Mouse (Mus musculus): ENCODE measurements around the gene Rora. TPM values are rescaled to one million over a fixed set of nuclear protein-coding genes. Genes with fewer than 3 reads are reported as not detected.

Rora gene
- polyA plus RNA-seq, 1 experiment from 2014 or later, result 3.8 TPM

DNA sequence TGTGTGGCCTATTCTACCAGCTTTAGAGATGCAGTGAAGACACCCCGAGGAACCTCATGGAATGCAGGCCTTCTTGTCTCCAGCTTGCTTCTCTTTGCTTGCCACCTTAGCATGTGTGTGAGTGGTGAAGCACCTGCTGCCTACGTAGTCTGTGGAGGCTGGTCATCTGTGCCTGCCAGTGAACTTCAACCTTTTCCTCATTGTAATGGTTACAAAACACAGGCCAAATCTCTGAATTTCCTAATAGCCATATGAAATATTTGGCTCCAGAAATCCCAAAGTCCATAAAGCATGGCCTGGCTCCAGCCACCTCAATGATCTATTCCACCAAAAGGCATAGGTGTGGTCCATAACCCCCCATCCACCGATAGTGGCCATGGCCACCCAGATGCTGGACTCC, 631.4 kb downstream of the Rora start:
- Histone ChIP-seq H3K4me3 (no peak overlapping the region), H3K4me1 (peaks cover 15% of the 10 kb centered on the region), H3K9me3 (replicated peaks) (no peaks in the 10 kb centered on the region), H3K27ac (no peak overlapping the region), H3K36me3 (no peaks in the 10 kb centered on the region), H3K27me3 (ENCODE audit: low read depth, poor library complexity, severe bottlenecking) (peaks cover 7% of the 10 kb centered on the region; the same call in 1 of the 2 replicates)
- WGBS, result 91% methylated on average over 3 of the region's 3 CpGs
- DNase-seq (ENCODE audit: low spot score), result no peak

DNA sequence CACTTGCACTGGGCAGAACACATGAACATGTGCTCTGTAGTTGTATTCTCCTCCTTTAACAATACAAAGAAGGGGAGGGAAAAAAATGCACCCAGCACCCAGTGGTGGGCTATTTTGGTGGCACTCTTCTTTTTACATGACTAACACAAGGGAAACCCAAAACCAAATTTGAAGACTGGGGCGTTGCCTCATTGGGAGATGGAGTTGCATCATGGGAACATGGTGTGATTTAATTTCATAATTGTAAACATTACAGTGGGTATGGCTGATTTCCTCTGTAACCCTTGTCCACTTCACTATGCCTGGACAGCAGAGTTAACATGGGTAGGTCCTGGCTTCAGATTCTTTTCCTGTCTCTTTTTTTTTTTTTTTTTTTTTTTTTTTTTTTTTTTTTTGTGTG, 634.5 kb downstream of the Rora start:
- Histone ChIP-seq H3K9me3 (replicated peaks) (no peaks in the 10 kb centered on the region), H3K27ac (no peak overlapping the region), H3K4me1 (peaks cover 46% of the 10 kb centered on the region), H3K36me3 (no peaks in the 10 kb centered on the region), H3K4me3 (no peak overlapping the region), H3K27me3 (ENCODE audit: low read depth, poor library complexity, severe bottlenecking) (peaks cover 29% of the 10 kb centered on the region)
- DNase-seq (ENCODE audit: low spot score), result no peak
- 91% methylated on average over 1 of the region's 1 CpGs for WGBS

DNA sequence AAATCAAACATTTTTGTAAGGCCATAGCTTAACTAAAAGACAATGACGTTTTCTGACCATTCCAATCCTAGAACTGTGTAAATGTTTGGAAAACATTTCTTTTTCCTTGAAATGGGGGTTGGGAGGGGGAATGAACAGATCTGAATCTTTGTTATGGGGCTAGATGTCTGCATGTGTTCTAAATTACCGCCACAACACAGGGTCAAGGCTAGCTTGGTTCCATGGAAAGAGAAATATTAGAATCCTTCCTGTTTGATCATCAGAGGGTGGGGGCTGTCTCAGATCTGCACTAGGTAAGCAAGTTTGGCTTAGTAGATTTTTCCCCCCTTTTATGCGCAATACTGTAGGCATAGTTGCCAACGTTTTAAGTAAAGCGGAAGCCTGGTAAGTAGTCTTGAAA, 635.0 kb downstream of the Rora start:
- H3K27ac ChIP-seq, result no peak overlapping the region
- peaks cover 32% of the 10 kb centered on the region for H3K27me3 ChIP-seq (ENCODE audit: low read depth, poor library complexity, severe bottlenecking)
- peaks cover 51% of the 10 kb centered on the region for H3K4me1 ChIP-seq
- WGBS, result 36% methylated on average over 5 of the region's 5 CpGs
- H3K9me3 ChIP-seq (replicated peaks), result no peaks in the 10 kb centered on the region
- DNase-seq (ENCODE audit: low spot score), result no peak
- no peaks in the 10 kb centered on the region for H3K36me3 ChIP-seq
- no peak overlapping the region for H3K4me3 ChIP-seq

DNA sequence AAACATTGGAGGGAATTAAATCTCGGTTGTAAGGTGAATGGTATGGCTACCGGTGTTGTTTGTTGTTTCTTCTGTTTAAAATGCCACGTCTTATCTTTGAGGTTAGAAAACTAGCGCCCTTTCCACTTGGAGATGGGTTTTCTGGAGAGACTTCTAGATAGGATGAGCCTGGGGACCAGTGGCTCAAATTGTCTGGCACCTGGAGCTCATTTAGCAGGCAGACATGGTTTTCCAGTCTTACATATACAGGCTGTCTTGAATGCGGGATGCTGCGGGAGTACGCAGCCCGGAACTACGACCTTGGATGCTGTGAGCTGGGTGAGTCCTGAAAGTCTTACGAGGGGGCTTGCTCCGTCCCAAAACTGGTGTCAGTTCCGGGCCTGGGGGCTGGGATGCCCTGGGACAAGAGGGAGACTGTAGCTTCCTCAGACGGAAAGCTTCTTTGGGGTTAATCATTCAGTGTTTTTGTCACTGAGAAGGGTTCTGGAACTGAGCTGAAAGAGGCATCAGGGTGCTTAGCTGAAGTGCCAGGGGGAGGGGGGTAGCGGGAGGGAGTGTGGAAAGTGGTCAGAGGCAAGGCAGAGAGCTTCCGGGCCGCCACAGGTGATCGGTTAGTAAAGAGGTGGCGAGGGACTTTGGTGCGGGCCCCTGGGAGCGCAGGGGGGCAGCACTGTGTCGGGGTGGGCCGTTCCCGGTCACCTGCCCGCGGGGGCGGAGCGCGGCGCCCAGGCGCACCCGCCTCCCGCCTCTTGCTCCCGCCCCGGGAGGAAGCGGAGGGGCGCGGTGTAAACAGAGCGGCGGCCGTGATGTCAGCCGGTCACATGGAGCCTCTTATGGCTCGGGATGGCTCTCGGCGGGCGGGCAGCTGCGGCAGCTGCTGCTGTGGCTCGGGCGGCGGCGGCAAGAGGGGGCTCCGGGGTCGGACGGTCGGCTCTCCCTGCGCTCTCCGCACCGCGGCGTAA, 635.8 kb downstream of the Rora start:
- peaks cover 55% of the 10 kb centered on the region for H3K4me1 ChIP-seq
- H3K27me3 ChIP-seq (ENCODE audit: low read depth, poor library complexity, severe bottlenecking), result peaks cover 38% of the 10 kb centered on the region
- H3K9me3 ChIP-seq (replicated peaks), result no peaks in the 10 kb centered on the region
- peak; percentile 85 for DNase-seq (ENCODE audit: low spot score)
- no peaks in the 10 kb centered on the region for H3K36me3 ChIP-seq
- H3K4me3 ChIP-seq, result peak overlapping the region; percentile 80
- peak overlapping the region; percentile 84 for H3K27ac ChIP-seq
- WGBS, result 1% methylated on average over 59 of the region's 59 CpGs

DNA sequence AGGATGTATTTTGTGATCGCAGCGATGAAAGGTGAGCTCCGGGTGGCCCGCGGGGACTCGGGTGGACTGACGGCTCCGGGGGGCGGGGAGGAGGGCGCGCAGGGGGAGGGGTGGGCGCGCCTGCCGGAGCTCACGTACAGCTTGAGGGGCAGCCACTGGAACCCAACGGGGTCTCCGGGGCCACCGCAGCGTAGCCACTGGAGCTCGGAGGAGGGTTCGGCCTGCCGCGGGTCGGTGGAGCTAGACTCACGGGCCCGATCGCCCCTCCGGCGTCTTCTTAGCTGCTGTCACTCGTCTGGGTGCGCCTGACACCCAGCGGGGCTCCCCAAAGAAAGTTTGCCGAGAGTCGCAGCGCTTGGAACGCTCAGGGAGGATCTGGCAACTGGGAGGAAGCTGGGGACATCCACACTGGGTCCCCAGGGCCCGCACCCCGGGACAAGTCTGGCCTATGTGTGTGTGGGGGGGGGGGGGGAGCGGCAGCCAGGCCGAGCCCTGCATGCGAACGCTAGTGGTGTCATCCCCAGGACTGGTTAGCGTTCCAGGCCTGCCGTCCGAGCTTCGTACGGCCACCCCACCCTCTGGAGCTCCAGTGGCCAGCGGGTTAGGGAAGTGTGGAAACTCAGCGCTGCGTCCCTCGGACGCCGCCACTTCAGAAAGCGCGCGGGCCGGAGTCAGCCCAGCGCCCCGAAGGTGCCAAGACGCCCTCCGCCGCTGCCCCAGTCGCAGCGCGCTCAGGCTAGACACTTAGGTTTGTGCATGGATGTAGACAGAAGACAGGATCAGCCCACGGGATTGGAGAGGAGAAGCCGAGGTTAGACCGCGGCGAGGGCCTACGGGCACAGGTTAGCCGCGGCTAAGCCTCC, 636.7 kb downstream of the Rora start:
- Histone ChIP-seq H3K27ac (peak overlapping the region; percentile 84), H3K27me3 (ENCODE audit: low read depth, poor library complexity, severe bottlenecking) (peaks cover 45% of the 10 kb centered on the region), H3K9me3 (replicated peaks) (no peaks in the 10 kb centered on the region), H3K36me3 (no peaks in the 10 kb centered on the region), H3K4me1 (peaks cover 62% of the 10 kb centered on the region), H3K4me3 (peak overlapping the region; percentile 80)
- DNase-seq (ENCODE audit: low spot score), result peak; percentile 62
- under 1% methylated on average over 73 of the region's 73 CpGs for WGBS

DNA sequence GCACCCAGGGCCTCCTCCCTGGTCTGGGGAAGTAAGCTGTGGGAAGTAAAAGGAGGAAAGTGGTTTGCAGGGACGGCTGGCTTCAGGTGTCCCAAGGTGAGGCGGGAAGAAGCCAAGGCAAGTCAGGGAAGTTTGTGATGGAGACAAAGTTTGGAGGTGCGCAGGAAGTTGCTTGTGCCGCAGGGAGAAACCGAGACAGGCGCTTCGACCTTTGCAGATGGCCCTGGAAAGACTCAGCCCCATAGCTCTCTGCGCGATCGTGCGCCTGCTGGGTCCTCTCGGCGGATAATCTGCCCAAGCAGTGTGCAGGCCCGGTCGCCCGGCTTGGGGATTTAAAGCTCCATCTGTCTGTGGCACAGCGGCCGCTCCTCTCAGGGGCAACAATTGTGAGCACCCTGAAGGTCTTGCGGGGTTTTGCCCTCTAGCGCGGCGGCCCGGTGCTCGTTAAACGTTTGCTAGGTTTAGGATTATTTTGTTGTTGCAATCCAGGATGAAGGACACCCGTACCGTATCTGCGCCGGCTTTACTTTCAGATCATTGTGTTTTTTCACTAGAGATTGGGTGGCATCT, 637.4 kb downstream of the Rora start:
- WGBS, result 1% methylated on average over 29 of the region's 29 CpGs
- peak; percentile 68 for DNase-seq (ENCODE audit: low spot score)
- Histone ChIP-seq H3K9me3 (replicated peaks) (no peaks in the 10 kb centered on the region), H3K4me1 (peaks cover 70% of the 10 kb centered on the region), H3K27me3 (ENCODE audit: low read depth, poor library complexity, severe bottlenecking) (peaks cover 50% of the 10 kb centered on the region), H3K36me3 (no peaks in the 10 kb centered on the region), H3K4me3 (peak overlapping the region; percentile 80), H3K27ac (peak overlapping the region; percentile 84)

DNA sequence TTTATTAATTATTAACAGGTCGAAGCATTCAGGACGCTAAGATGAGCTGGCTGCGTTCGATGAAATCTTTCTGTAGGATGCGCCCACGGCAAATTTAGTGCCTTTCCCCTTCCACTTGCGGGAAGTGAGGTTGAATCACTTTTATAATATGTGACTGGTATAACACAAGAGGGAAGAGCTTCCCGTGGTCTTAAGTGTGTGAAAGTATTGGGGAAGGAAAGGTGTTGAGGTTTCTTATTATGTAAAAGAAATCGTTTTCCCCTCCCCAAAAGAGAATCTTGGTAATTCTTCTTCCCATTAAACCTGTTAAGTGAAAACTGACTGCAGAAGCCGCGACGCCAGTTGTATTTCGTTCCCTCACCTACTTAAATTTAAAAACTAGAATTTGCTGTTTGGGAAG, 637.9 kb downstream of the Rora start:
- Histone ChIP-seq H3K4me3 (peak overlapping the region; percentile 80), H3K27me3 (ENCODE audit: low read depth, poor library complexity, severe bottlenecking) (peaks cover 50% of the 10 kb centered on the region), H3K9me3 (replicated peaks) (no peaks in the 10 kb centered on the region), H3K36me3 (no peaks in the 10 kb centered on the region), H3K4me1 (peaks cover 72% of the 10 kb centered on the region), H3K27ac (no peak overlapping the region)
- WGBS, result 6% methylated on average over 13 of the region's 13 CpGs
- DNase-seq (ENCODE audit: low spot score), result no peak

DNA sequence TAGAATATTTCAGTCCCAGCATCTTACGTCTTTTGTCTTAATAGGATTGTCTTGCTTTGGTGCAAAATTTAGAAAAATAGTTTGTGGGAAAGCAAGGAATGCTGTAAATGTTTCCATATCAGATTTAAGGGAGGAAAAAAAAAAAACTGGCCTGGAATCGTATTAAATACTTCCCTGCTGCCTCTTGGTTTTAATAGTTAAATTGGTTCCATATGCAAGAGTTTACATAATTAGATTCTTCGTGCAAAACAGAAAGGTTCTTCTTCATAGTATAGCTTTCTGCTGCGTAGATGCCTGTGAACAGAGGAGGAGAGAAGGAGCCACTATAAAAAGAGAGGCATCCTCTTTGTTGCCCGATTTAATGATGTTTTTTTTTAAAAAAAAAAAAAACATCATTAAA, 638.8 kb downstream of the Rora start:
- Histone ChIP-seq H3K4me3 (no peak overlapping the region), H3K9me3 (replicated peaks) (no peaks in the 10 kb centered on the region), H3K27me3 (ENCODE audit: low read depth, poor library complexity, severe bottlenecking) (peaks cover 47% of the 10 kb centered on the region), H3K4me1 (peaks cover 72% of the 10 kb centered on the region), H3K36me3 (no peaks in the 10 kb centered on the region), H3K27ac (no peak overlapping the region)
- no peak for DNase-seq (ENCODE audit: low spot score)
- WGBS, result 38% methylated on average over 5 of the region's 5 CpGs

DNA sequence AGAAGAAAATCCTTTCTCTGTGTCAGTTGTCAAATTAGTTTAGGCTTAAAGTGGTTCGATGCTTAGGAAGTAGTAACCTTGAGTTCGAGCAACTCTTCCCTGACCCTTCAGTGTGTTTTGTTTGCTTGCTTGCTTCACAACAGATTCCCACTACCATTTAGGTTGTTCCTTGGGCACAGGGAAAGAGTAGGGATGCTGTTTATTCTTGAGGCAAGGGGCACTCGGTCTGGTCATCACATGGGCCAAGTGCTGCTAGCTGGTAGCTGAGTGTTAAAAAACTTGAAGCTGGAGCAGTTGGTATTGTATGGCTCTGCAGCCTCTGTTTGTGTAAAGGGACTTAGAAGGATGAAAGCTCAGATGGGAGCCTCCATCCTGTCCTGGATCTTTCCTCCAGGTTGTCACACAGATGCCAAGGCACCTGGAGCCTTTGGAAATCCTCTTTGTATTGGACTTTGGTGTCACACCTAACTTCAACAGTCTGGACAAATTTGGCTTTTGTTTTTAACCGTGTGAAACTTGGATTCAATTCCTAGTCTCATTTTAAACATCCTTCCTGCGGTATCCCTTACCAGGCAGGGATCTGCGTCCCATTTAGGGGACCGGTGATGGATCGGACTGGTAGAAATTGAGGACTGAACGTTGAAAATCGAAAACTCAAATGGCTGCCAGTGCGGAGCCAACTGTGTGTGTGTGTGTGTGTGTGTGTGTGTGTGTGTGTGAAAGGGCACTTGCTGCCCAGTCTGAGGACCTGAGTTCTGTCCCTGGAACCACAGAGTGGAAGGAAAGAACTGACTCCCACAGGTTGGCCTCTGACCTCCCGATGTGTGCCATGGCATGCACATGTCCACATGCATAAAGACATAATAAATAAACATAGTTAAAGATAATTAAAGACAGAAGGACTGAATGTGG, 639.4 kb downstream of the Rora start:
- Histone ChIP-seq H3K9me3 (replicated peaks) (no peaks in the 10 kb centered on the region), H3K36me3 (no peaks in the 10 kb centered on the region), H3K4me3 (no peak overlapping the region), H3K27me3 (ENCODE audit: low read depth, poor library complexity, severe bottlenecking) (peaks cover 47% of the 10 kb centered on the region), H3K27ac (peak overlapping the region; percentile 36; the same call in 1 of the 2 replicates), H3K4me1 (peaks cover 72% of the 10 kb centered on the region)
- DNase-seq (ENCODE audit: low spot score), result peak; percentile 53
- WGBS, result 71% methylated on average over 12 of the region's 12 CpGs

DNA sequence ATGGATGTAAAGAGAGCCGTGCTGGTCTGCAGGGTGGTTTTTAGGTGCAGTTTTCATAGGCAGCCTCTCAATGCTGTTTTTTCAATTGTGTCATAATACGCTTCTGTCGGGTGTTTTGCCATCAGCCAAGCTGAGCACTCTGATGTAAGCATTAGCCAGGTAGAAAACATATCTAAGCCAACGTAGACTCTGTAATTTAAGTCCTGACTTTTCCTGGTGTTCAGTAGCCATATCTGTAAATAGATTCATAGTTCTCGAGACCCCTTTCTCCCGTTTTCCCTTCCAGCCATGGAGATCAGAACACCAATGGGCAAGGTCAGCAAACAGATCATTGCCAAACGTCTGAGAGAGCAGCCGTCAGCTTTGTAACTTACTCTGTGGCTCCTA, 640.1 kb downstream of the Rora start:
- no peak overlapping the region for H3K27ac ChIP-seq
- peaks cover 74% of the 10 kb centered on the region for H3K4me1 ChIP-seq
- H3K27me3 ChIP-seq (ENCODE audit: low read depth, poor library complexity, severe bottlenecking), result peaks cover 47% of the 10 kb centered on the region
- WGBS, result 67% methylated on average over 8 of the region's 8 CpGs
- H3K4me3 ChIP-seq, result no peak overlapping the region
- no peaks in the 10 kb centered on the region for H3K9me3 ChIP-seq (replicated peaks)
- no peaks in the 10 kb centered on the region for H3K36me3 ChIP-seq
- no peak for DNase-seq (ENCODE audit: low spot score)

DNA sequence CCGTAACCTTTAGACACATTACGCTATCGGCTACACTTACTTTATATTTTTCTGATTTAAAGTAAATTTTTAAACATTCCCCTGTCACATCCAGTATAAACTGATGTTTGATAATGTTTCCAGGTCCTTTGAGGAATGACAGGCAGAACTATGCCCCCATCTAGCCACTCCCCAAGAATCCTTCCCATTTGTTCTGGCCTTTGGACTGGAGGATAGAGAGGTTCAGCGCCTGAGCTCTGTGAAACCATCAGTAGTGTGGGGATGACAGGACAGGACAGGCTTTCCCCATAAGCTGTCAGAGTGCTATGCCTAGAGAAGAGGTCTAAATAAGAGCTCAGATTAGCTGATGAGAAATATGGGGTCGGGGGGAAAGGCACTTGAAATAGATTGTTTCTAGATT, 640.8 kb downstream of the Rora start:
- no peak overlapping the region for H3K4me3 ChIP-seq
- 88% methylated on average over 5 of the region's 5 CpGs for WGBS
- no peaks in the 10 kb centered on the region for H3K36me3 ChIP-seq
- H3K27me3 ChIP-seq (ENCODE audit: low read depth, poor library complexity, severe bottlenecking), result peaks cover 43% of the 10 kb centered on the region
- H3K4me1 ChIP-seq, result peaks cover 74% of the 10 kb centered on the region
- no peak overlapping the region for H3K27ac ChIP-seq
- no peak for DNase-seq (ENCODE audit: low spot score)
- no peaks in the 10 kb centered on the region for H3K9me3 ChIP-seq (replicated peaks)

DNA sequence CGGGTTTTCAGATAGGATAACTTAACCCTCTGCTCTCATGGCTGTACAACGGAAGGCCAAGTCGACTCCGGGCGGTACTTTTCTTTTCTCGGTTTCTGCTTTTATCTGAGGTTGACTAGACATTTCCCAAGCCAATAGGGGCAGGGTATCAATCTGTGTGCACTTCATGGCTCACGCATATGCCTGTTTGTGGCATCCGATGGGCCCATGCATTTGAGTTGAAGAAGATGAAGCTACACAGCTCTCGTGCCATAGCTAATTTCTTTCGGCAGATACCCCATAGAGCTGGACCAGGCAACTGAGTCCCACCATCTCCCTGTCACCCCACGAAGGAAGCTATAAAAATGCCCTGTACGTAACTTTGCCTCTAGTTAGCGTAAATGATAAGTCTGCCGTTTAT, 641.3 kb downstream of the Rora start:
- peaks cover 47% of the 10 kb centered on the region for H3K27me3 ChIP-seq (ENCODE audit: low read depth, poor library complexity, severe bottlenecking)
- no peak for DNase-seq (ENCODE audit: low spot score)
- H3K4me3 ChIP-seq, result no peak overlapping the region
- H3K27ac ChIP-seq, result no peak overlapping the region
- WGBS, result 90% methylated on average over 14 of the region's 14 CpGs
- H3K9me3 ChIP-seq (replicated peaks), result no peaks in the 10 kb centered on the region
- no peaks in the 10 kb centered on the region for H3K36me3 ChIP-seq
- H3K4me1 ChIP-seq, result peaks cover 74% of the 10 kb centered on the region
